Mouse (Mus musculus) CH12.LX (cell line): ENCODE results near the gene Nol4l. TPM values are rescaled to one million over a fixed set of nuclear protein-coding genes. Genes with fewer than 3 reads are reported as not detected.

Source experiments
- DNase-seq: peaks from one replicate; pipeline ENCODE4 v3.0.0-alpha.2; 2013; ENCODE audit errors: extremely low read depth
- H3K27ac ChIP-seq: 2 replicates; pipeline ENCODE4 v1.5.1; 2012; ENCODE audit warnings: low read depth, mild to moderate bottlenecking, control low read depth, moderate library complexity; ENCODE audit not compliant: insufficient read depth
- H3K27me3 ChIP-seq: replicated peaks from 2 replicates; pipeline ENCODE3; 2012; ENCODE audit warnings: inconsistent platforms
- H3K36me3 ChIP-seq, 2 experiments: replicated peaks in 1 of 2; 2 replicates each; pipeline versions ENCODE3 to v1.6.1; 2012; ENCODE audit warnings: inconsistent platforms in 1 of 2, low read length in 1 of 2, mild to moderate bottlenecking in 1 of 2, mixed read lengths in 1 of 2, moderate library complexity in 1 of 2; ENCODE audit not compliant: control insufficient read depth in 1 of 2, insufficient read depth in 1 of 2
- H3K4me1 ChIP-seq, 2 experiments: 2 replicates each; pipeline ENCODE4 v1.6.1; 2012; ENCODE audit warnings: inconsistent platforms in 1 of 2, moderate library complexity in 1 of 2; ENCODE audit not compliant: insufficient read depth in 2 of 2, control insufficient read depth in 1 of 2
- H3K4me2 ChIP-seq: 2 replicates; pipeline ENCODE4 v1.6.1; 2012; ENCODE audit warnings: low read depth, mild to moderate bottlenecking, control low read depth; ENCODE audit not compliant: poor library complexity, insufficient read depth, severe bottlenecking
- H3K4me3 ChIP-seq, 3 experiments: fragments of 150-350 bp in 1 of 3; sonication (generic) in 1 of 3; replicated peaks in 1 of 3; 2 replicates each; pipeline versions ENCODE3 to v1.5.1; 2011 to 2012; ENCODE audit warnings: low read depth in 2 of 3, low read length in 2 of 3, mild to moderate bottlenecking in 2 of 3, moderate library complexity in 2 of 3, control low read depth in 1 of 3, improper control_type of control experiment in 1 of 3, inconsistent platforms in 1 of 3, mixed read lengths in 1 of 3; ENCODE audit not compliant: poor library complexity in 1 of 3
- H3K79me2 ChIP-seq: replicated peaks from 2 replicates; pipeline ENCODE4 v1.6.1; 2012; ENCODE audit warnings: mild to moderate bottlenecking, moderate library complexity; ENCODE audit not compliant: control insufficient read depth, poor library complexity, insufficient read depth, severe bottlenecking; ENCODE audit errors: extremely low read depth
- H3K9ac ChIP-seq: 2 replicates; pipeline ENCODE4 v1.6.1; 2012; ENCODE audit warnings: low read depth, mild to moderate bottlenecking, control low read depth, moderate library complexity; ENCODE audit not compliant: insufficient read depth
- H3K9me3 ChIP-seq: replicated peaks from 2 replicates; pipeline ENCODE3; 2012; ENCODE audit warnings: low read length, inconsistent platforms, mixed read lengths
- CHD2 ChIP-seq: IDR thresholded peaks from 2 replicates; pipeline ENCODE4 v1.6.1; 2011; ENCODE audit warnings: low read length, improper control_type of control experiment
- GABPA ChIP-seq: IDR thresholded peaks from 2 replicates; pipeline ENCODE4 v1.6.1; 2012; ENCODE audit warnings: low read depth, low read length, improper control_type of control experiment, inconsistent platforms; ENCODE audit not compliant: insufficient replicate concordance
- JUND ChIP-seq: conservative IDR thresholded peaks from 2 replicates; pipeline ENCODE4 v1.6.1; 2011; ENCODE audit warnings: low read depth, low read length, improper control_type of control experiment
- MAZ ChIP-seq: IDR thresholded peaks from 2 replicates; pipeline ENCODE4 v1.6.1; 2012; ENCODE audit warnings: low read depth, mild to moderate bottlenecking, inconsistent platforms, low read length, improper control_type of control experiment, moderate library complexity
- NELFE ChIP-seq: IDR thresholded peaks from 2 replicates; pipeline ENCODE4 v1.6.1; 2011; ENCODE audit warnings: low read depth, low read length, improper control_type of control experiment
- NRF1 ChIP-seq: IDR thresholded peaks from 2 replicates; pipeline ENCODE4 v1.6.1; 2014; ENCODE audit warnings: low read depth, mild to moderate bottlenecking, inconsistent platforms, low read length, improper control_type of control experiment, moderate library complexity
- PAX5 ChIP-seq: IDR thresholded peaks from 2 replicates; pipeline ENCODE4 v1.6.1; 2012; ENCODE audit warnings: low read length, inconsistent platforms, mixed read lengths
- RCOR1 ChIP-seq: conservative IDR thresholded peaks from 2 replicates; pipeline ENCODE4 v1.6.1; 2012; ENCODE audit warnings: low read depth, mild to moderate bottlenecking, inconsistent platforms, low read length, improper control_type of control experiment
- SIN3A ChIP-seq: IDR thresholded peaks from 2 replicates; pipeline ENCODE4 v1.6.1; 2012; ENCODE audit warnings: low read length, improper control_type of control experiment, inconsistent platforms
- TCF12 ChIP-seq: IDR thresholded peaks from 2 replicates; pipeline ENCODE4 v1.6.1; 2014; ENCODE audit warnings: low read depth, mild to moderate bottlenecking, inconsistent platforms, low read length, improper control_type of control experiment
- ZC3H11A ChIP-seq: IDR thresholded peaks from 2 replicates; pipeline ENCODE4 v1.6.1; 2012; ENCODE audit warnings: low read depth, mild to moderate bottlenecking, inconsistent platforms, low read length, improper control_type of control experiment
- ZMIZ1 ChIP-seq: IDR thresholded peaks from 2 replicates; pipeline ENCODE4 v1.6.1; 2012; ENCODE audit warnings: low read depth, mild to moderate bottlenecking, inconsistent platforms, low read length, improper control_type of control experiment
- dilution Hi-C: fragments of 300-500 bp; cut with MboI; formaldehyde crosslinking; loops from 2 replicates; pipeline ENCODE4 v1.14.3; 2020; ENCODE audit warnings: low sequenced_read_pairs; ENCODE audit not compliant: extremely low pct_unique_long_range_greater_than_20kb, extremely low pct_ligation_motif_present
- in situ Hi-C: fragments of 300-500 bp; cut with MboI; formaldehyde crosslinking; loops from 3 replicates; pipeline ENCODE4 v1.14.3; 2019; ENCODE audit warnings: low sequenced_read_pairs, low pct_ligation_motif_present, low pct_unique_long_range_greater_than_20kb, mixed read lengths
- polyA plus RNA-seq: library from polyadenylated mRNA; unstranded; fragments of >175 nt; gene quantifications from 2 replicates; pipeline ENCODE4 v1.2.1, GENCODE M21; 2012; ENCODE audit warnings: low read depth; ENCODE audit not compliant: insufficient read length
- total RNA-seq, 2 experiments: library from RNA; depleted of rRNA; stranded (reverse); fragments of 300-350 nt in 1 of 2; fragments of >200 nt in 1 of 2; gene quantifications; 2 replicates each; pipeline ENCODE4 v1.2.3; 2012 to 2014

The Nol4l gene
- total and polyA plus RNA-seq, 3 experiments, result 1.3 to 3.7 (median 3.5) TPM

- in situ Hi-C loops, result loop anchor here (5.0 kb wide), 1 partner anchor 32 kb away; no protein-coding TSS in a partner anchor
- H3K4me3 ChIP-seq, result no peak overlapping the region
- peaks cover 5 to 16% of the 10 kb centered on the region in 2 experiments; a peak in 2 of 4 replicates for H3K4me1 ChIP-seq
- H3K9ac ChIP-seq, result no peak overlapping the region
- H3K79me2 ChIP-seq, result no peaks in the 10 kb centered on the region
- no peaks in the 10 kb centered on the region for H3K27me3 ChIP-seq
- no peak overlapping the region for H3K4me2 ChIP-seq
- H3K27ac ChIP-seq, result no peak overlapping the region
- DNase-seq, result no peak
- H3K9me3 ChIP-seq, result no peaks in the 10 kb centered on the region
- peaks cover 3 to 42% of the 10 kb centered on the region in 2 experiments for H3K36me3 ChIP-seq
- dilution Hi-C loops, result no loop called here
- no peak for TF ChIP-seq ZC3H11A
- TF ChIP-seq NELFE, result no peak
- TF ChIP-seq NRF1, result no peak
Observed at GRCm38 (mm10) chr2:153434880-153435831, 94.6 kb downstream of the Nol4l start.

- H3K9ac ChIP-seq, result no peak overlapping the region
- no peaks in the 10 kb centered on the region for H3K9me3 ChIP-seq
- no peak overlapping the region for H3K4me2 ChIP-seq
- no peaks in the 10 kb centered on the region for H3K27me3 ChIP-seq
- peaks cover 5 to 16% of the 10 kb centered on the region in 2 experiments; a peak in 2 of 4 replicates for H3K4me1 ChIP-seq
- no peak overlapping the region for H3K4me3 ChIP-seq
- H3K36me3 ChIP-seq, result peaks cover 3 to 51% of the 10 kb centered on the region in 2 experiments
- no peaks in the 10 kb centered on the region for H3K79me2 ChIP-seq
- dilution Hi-C loops (no loop called here), in situ Hi-C loops (loop anchor here (5.0 kb wide), 1 partner anchor 33 kb away; no protein-coding TSS in a partner anchor)
- no peak for DNase-seq
- no peak overlapping the region for H3K27ac ChIP-seq
- TF ChIP-seq RCOR1 (no peak), JUND (no peak)
Observed at GRCm38 (mm10) chr2:153433859-153434258, 95.9 kb downstream of the Nol4l start.

- in situ Hi-C loops, result loop anchor here (5.0 kb wide), 1 partner anchor 35 kb away; no protein-coding TSS in a partner anchor
- Histone ChIP-seq H3K4me3 (no peak overlapping the region), H3K4me2 (no peak overlapping the region), H3K27me3 (no peaks in the 10 kb centered on the region), H3K27ac (no peak overlapping the region), H3K9me3 (no peaks in the 10 kb centered on the region), H3K9ac (no peak overlapping the region), H3K79me2 (no peaks in the 10 kb centered on the region), H3K4me1 (peaks cover 5 to 16% of the 10 kb centered on the region in 2 experiments; a peak in 2 of 4 replicates), H3K36me3 (peaks cover 3 to 55% of the 10 kb centered on the region in 2 experiments)
- dilution Hi-C loops, result no loop called here
- TF ChIP-seq GABPA (no peak), ZMIZ1 (no peak), CHD2 (no peak), PAX5 (no peak), SIN3A (no peak), MAZ (no peak), TCF12 (no peak)
- no peak for DNase-seq
Observed at GRCm38 (mm10) chr2:153432492-153432891, 97.3 kb downstream of the Nol4l start.
